In the genomic region with DNA sequence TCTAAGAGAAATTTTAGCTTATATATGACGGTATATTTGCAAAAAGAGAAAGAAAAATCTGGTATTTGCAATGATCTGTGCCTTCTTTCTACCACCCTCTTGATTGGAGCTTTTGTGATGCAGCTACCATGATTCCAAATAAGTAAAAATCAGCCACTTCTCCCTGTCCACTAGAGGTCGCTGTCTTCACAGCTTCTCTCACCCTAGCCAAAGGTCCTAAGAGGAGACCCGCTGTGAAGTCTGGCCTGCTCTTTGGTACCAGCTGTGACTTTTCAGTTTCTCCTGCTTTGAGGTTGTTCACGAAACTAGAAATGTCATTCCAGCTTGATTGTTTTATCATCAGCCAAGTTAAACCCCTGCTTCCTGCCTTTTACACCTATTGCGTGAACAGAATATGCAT, we compare ENCODE assay signal across 8 mouse cellular contexts. TPM values are rescaled to one million over a fixed set of nuclear protein-coding genes. Genes with fewer than 3 reads are reported as not detected.
DNase-seq lines count a peak whose midpoint lies in the region; ATAC-seq and TF ChIP-seq lines count a peak whose summit lies in the region.

No protein-coding gene starts in this region.

- H3K4me2 ChIP-seq in stomach, postnatal 0 days (replicated peaks; ENCODE audit: low read depth): no peak overlapping the region

- TF ChIP-seq EP300 in stomach, postnatal 0 days (optimal IDR thresholded peaks at IDR 0.05): no peak

- H3K9me3 ChIP-seq in stomach, postnatal 0 days (ENCODE audit: control insufficient read depth, low read length): no peaks in the 10 kb centered on the region

- no peak overlapping the region for H3K9ac ChIP-seq in stomach, postnatal 0 days (ENCODE audit: low read length)

- no peak overlapping the region for H3K27ac ChIP-seq in gastrocnemius, adult 2 months
- no peak overlapping the region for H3K27ac ChIP-seq in spleen, adult 2 months (ENCODE audit: insufficient read depth, low read length)
- H3K27ac ChIP-seq in stomach, postnatal 0 days (replicated peaks): no peak overlapping the region

- WGBS in spleen, adult 2 months: 50% methylated on average over 5 of the region's 5 CpGs
- 32% methylated on average over 5 of the region's 5 CpGs for WGBS in large intestine, adult 2 months
- 23% methylated on average over 5 of the region's 5 CpGs for WGBS in stomach, postnatal 0 days

- no peaks in the 10 kb centered on the region for H3K27me3 ChIP-seq in spleen, adult 2 months (ENCODE audit: control insufficient read depth, insufficient read depth, low read length)
- H3K27me3 ChIP-seq in stomach, postnatal 0 days (ENCODE audit: control insufficient read depth, insufficient read depth, low read length): no peaks in the 10 kb centered on the region

- H3K36me3 ChIP-seq in spleen, adult 2 months (ENCODE audit: control insufficient read depth, insufficient read depth, low read length): peaks cover 5% of the 10 kb centered on the region; the same call in 1 of the 2 replicates
- H3K36me3 ChIP-seq in stomach, postnatal 0 days (ENCODE audit: control insufficient read depth, insufficient read depth, low read length): no peaks in the 10 kb centered on the region

- intact Hi-C loops in gastrocnemius, adult 2 months (cut with DNase I): no loop called here
- intact Hi-C loops in gastrocnemius, postnatal 14 days (cut with DNase I; ENCODE audit: low total_unique reads): no loop called here

- no peak overlapping the region for H3K4me3 ChIP-seq in gastrocnemius, adult 2 months
- H3K4me3 ChIP-seq in spleen, adult 2 months (ENCODE audit: extremely low read depth, insufficient read depth, insufficient read length): no peak overlapping the region
- H3K4me3 ChIP-seq in stomach, postnatal 0 days (ENCODE audit: low read depth, low read length): no peak overlapping the region

- ATAC-seq in stomach, postnatal 0 days (ENCODE audit: low FRiP score, low TSS enrichment): no peak

- no peak for DNase-seq in gastrocnemius, adult 2 months
- no peak for DNase-seq in gastrocnemius, postnatal 14 days
- no peak for DNase-seq in spleen, adult 2 months (ENCODE audit: low read depth in 1 of 2, low spot score in 2 of 2)
- no peak for DNase-seq in spleen, adult 18-20 months
- peak; percentile 17 to 22 for DNase-seq in cerebellum, postnatal 36 days
- DNase-seq in large intestine, adult 2 months (ENCODE audit: low read depth, low spot score): peak; percentile 16
- DNase-seq in stomach, postnatal 0 days (ENCODE audit: low spot score): no peak
- no peak for DNase-seq in spleen, postnatal 14 days (ENCODE audit: low spot score in 2 of 2)

- peak; percentile 70 for TF ChIP-seq CTCF in gastrocnemius, adult 2 months (IDR thresholded peaks at IDR 0.05)
- peak; percentile 16; the same call in 1 of the 2 replicates for TF ChIP-seq CTCF in spleen, adult 2 months (IDR thresholded peaks at IDR 0.05; ENCODE audit: extremely low read depth, insufficient read depth, insufficient read length, insufficient replicate concordance)
- TF ChIP-seq CTCF in stomach, postnatal 0 days (IDR thresholded peaks at IDR 0.05; ENCODE audit: low read depth): peak; percentile 81

- no peaks in the 10 kb centered on the region for H3K4me1 ChIP-seq in spleen, adult 2 months (ENCODE audit: control insufficient read depth, insufficient read depth, insufficient read length)
- no peaks in the 10 kb centered on the region for H3K4me1 ChIP-seq in stomach, postnatal 0 days (replicated peaks; ENCODE audit: control insufficient read depth, insufficient read depth)

- TF ChIP-seq POLR2A in spleen, adult 2 months (IDR thresholded peaks at IDR 0.05; ENCODE audit: low read depth, low read length): no peak

RNA-seq across cellular contexts. Expression of gene Map3k15, which starts 14.5 kb away (rescaled TPM):
- under 1 TPM; 0.25 to 0.26 TPM for total RNA-seq in gastrocnemius, adult 2 months (2021)
- total RNA-seq in gastrocnemius, postnatal 14 days (2021): under 1 TPM; 0.16 to 0.40 TPM
- polyA plus RNA-seq in spleen, adult 2 months (2012; rRNA removed): 0.54 and 0.68 TPM in 2 replicates
- polyA plus RNA-seq in large intestine, adult 2 months (2012; rRNA removed): 1.0 and 1.2 TPM in 2 replicates
- polyA plus RNA-seq in stomach, postnatal 0 days (2015; fragmentation: Nextera tagmentation; extraction: Ambion mirVana): 0.12 and 0.17 TPM in 2 replicates

Comparison
In these comparisons a context has a peak if more than half of its experiments do, and no peak if none do; other contexts are left out.
1. DNase-seq: peak in cerebellum, postnatal 36 days (2 of 2) and large intestine, adult 2 months (single experiment); none in gastrocnemius, adult 2 months (single experiment), gastrocnemius, postnatal 14 days (single experiment), spleen, adult 2 months (0 of 2), spleen, adult 18-20 months (0 of 2), stomach, postnatal 0 days (single experiment) and spleen, postnatal 14 days (0 of 2).
2. CTCF ChIP-seq: peak in every context shown above with its lines; median percentile 81 in stomach, postnatal 0 days; 70 in gastrocnemius, adult 2 months; 16 in spleen, adult 2 months.